Mouse (Mus musculus): ENCODE measurements around the gene Wdr89. TPM values are rescaled to one million over a fixed set of nuclear protein-coding genes. Genes with fewer than 3 reads are reported as not detected.
"Not testable (repeated sequence)": the region's sequence is repeated elsewhere in the genome, so short reads cannot be mapped to it uniquely, and the experiment has no call there.

Gene Wdr89
- polyA plus RNA-seq (2014; fragmentation: Nextera tagmentation; extraction: Ambion mirVana): 14.7 and 15.9 TPM in 2 replicates

GRCm38 (mm10) chr12:75669258-75670106 is at the start of gene Wdr89:
Gene Wdr89 (minus strand): TSS chr12:75669537.
- ATAC-seq (replicated peaks; ENCODE audit: low FRiP score, low TSS enrichment, low read depth) (peak; percentile 99), DNase-seq (ENCODE audit: low spot score) (peak; percentile 92)
- Histone ChIP-seq H3K4me2 (ENCODE audit: low read length) (peak within 1 kb of the TSS; percentile 78), H3K27me3 (replicated peaks; ENCODE audit: control insufficient read depth, insufficient read depth, low read length) (no peaks in the 10 kb centered on the region), H3K9ac (ENCODE audit: low read length) (peak within 1 kb of the TSS; percentile 66), H3K9me3 (ENCODE audit: control insufficient read depth, low read length) (no peaks in the 10 kb centered on the region), H3K4me3 (ENCODE audit: low read depth, low read length) (peak within 1 kb of the TSS; percentile 75), H3K27ac (ENCODE audit: low read depth) (peak within 1 kb of the TSS; percentile 88), H3K36me3 (ENCODE audit: control insufficient read depth, insufficient read depth, low read length) (no peaks in the 10 kb centered on the region), H3K4me1 (replicated peaks; ENCODE audit: control insufficient read depth, insufficient read depth, low read length) (peaks cover 11% of the 10 kb centered on the region; the same call in 1 of the 2 replicates)
- under 1% methylated on average over 55 of the region's 55 CpGs for WGBS

GRCm38 (mm10) chr12:75713596-75713995 is 44.3 kb upstream of the Wdr89 start:
- Histone ChIP-seq H3K9ac (ENCODE audit: low read length) (no peak overlapping the region), H3K36me3 (ENCODE audit: control insufficient read depth, insufficient read depth, low read length) (peaks cover 6% of the 10 kb centered on the region; the same call in 1 of the 2 replicates), H3K27me3 (replicated peaks; ENCODE audit: control insufficient read depth, insufficient read depth, low read length) (no peaks in the 10 kb centered on the region), H3K27ac (ENCODE audit: low read depth) (no peak overlapping the region), H3K4me1 (replicated peaks; ENCODE audit: control insufficient read depth, insufficient read depth, low read length) (no peaks in the 10 kb centered on the region), H3K4me3 (ENCODE audit: low read depth, low read length) (no peak overlapping the region), H3K4me2 (ENCODE audit: low read length) (no peak overlapping the region), H3K9me3 (ENCODE audit: control insufficient read depth, low read length) (no peaks in the 10 kb centered on the region)
- WGBS: 66% methylated on average over 9 of the region's 9 CpGs
- no peak for DNase-seq (ENCODE audit: low spot score)
- no peak for ATAC-seq (replicated peaks; ENCODE audit: low FRiP score, low TSS enrichment, low read depth)

- not testable (repeated sequence) for H3K27ac ChIP-seq (ENCODE audit: low read depth); ATAC-seq (replicated peaks; ENCODE audit: low FRiP score, low TSS enrichment, low read depth); H3K4me2 ChIP-seq (ENCODE audit: low read length); H3K4me1 ChIP-seq (replicated peaks; ENCODE audit: control insufficient read depth, insufficient read depth, low read length); DNase-seq (ENCODE audit: low spot score); H3K9ac ChIP-seq (ENCODE audit: low read length); H3K9me3 ChIP-seq (ENCODE audit: control insufficient read depth, low read length); H3K27me3 ChIP-seq (replicated peaks; ENCODE audit: control insufficient read depth, insufficient read depth, low read length); H3K36me3 ChIP-seq (ENCODE audit: control insufficient read depth, insufficient read depth, low read length); H3K4me3 ChIP-seq (ENCODE audit: low read depth, low read length)
- WGBS: 88% methylated on average over 7 of the region's 7 CpGs
Observed at GRCm38 (mm10) chr12:75712905-75713304, 43.6 kb upstream of the Wdr89 start.

DNA sequence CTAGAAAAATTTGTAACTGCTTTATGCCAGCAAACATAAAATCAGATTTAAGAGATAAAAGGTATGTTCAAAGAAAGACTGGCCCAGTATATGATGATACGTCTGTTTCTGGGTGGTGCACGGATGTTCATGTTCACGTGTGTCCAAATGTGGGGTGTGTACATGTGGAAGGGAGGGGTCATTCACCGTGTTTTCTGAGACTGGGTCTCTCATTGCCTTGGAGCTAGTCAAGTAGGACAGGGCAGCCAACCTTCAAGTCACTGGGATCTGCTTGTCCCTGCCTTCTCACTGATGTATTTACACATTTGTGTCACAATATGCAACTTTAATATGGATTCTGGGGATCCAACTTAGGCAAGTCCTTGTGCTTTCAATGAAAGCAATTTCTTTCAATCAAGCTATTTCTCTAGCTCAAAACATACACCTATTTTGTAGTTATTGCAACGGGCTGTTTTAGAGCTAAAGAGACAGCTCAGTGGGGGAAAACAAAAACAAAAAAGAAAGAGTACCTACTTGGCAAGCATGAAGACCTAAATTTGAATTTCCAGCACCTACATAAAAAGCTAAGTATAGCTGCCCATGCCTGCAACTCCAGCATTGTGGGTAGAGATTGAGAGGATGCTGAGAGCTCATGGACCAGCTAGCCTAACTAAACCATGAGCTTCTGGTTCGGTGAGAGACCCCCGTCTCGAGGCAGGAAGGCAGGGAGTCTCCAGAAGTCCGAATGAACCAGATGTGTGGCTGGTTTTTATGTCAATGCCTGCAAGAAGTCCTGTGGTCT is 41.4 kb upstream of the Wdr89 start:
- H3K4me3 ChIP-seq (ENCODE audit: low read depth, low read length): no peak overlapping the region
- WGBS: 85% methylated on average over 9 of the region's 9 CpGs
- no peak overlapping the region for H3K9ac ChIP-seq (ENCODE audit: low read length)
- ATAC-seq (replicated peaks; ENCODE audit: low FRiP score, low TSS enrichment, low read depth) (no peak), DNase-seq (ENCODE audit: low spot score) (no peak)
- no peaks in the 10 kb centered on the region for H3K27me3 ChIP-seq (replicated peaks; ENCODE audit: control insufficient read depth, insufficient read depth, low read length)
- H3K4me1 ChIP-seq (replicated peaks; ENCODE audit: control insufficient read depth, insufficient read depth, low read length): no peaks in the 10 kb centered on the region
- H3K9me3 ChIP-seq (ENCODE audit: control insufficient read depth, low read length): no peaks in the 10 kb centered on the region
- H3K4me2 ChIP-seq (ENCODE audit: low read length): no peak overlapping the region
- no peak overlapping the region for H3K27ac ChIP-seq (ENCODE audit: low read depth)
- H3K36me3 ChIP-seq (ENCODE audit: control insufficient read depth, insufficient read depth, low read length): peaks cover 1% of the 10 kb centered on the region; the same call in 1 of the 2 replicates

GRCm38 (mm10) chr12:75709506-75709905 is 40.2 kb upstream of the Wdr89 start:
- H3K4me2 ChIP-seq (ENCODE audit: low read length): no peak overlapping the region
- no peak overlapping the region for H3K4me3 ChIP-seq (ENCODE audit: low read depth, low read length)
- H3K36me3 ChIP-seq (ENCODE audit: control insufficient read depth, insufficient read depth, low read length): no peaks in the 10 kb centered on the region
- H3K4me1 ChIP-seq (replicated peaks; ENCODE audit: control insufficient read depth, insufficient read depth, low read length): no peaks in the 10 kb centered on the region
- H3K27ac ChIP-seq (ENCODE audit: low read depth): no peak overlapping the region
- WGBS: 90% methylated on average over 2 of the region's 2 CpGs
- ATAC-seq (replicated peaks; ENCODE audit: low FRiP score, low TSS enrichment, low read depth) (no peak), DNase-seq (ENCODE audit: low spot score) (no peak)
- no peaks in the 10 kb centered on the region for H3K27me3 ChIP-seq (replicated peaks; ENCODE audit: control insufficient read depth, insufficient read depth, low read length)
- H3K9ac ChIP-seq (ENCODE audit: low read length): no peak overlapping the region
- no peaks in the 10 kb centered on the region for H3K9me3 ChIP-seq (ENCODE audit: control insufficient read depth, low read length)

DNA sequence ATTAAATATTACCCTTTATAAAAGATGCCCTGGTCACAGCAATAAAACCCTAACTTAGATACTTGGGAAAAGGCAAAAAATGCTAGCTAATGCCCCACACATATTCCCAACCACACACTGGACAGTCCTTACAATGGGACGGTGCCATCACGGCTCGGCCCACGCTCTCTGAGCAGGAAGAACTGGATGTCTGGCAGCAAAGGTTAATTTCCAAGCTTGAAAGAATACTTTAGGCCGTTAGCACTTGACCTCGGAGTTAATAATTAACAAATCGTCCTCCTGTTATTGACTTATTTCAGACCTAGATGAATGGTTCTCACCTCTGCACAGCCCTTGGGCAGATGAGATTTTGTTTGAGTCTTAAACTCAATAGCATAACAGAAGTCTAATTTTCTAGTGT is 37.3 kb upstream of the Wdr89 start:
- Histone ChIP-seq H3K36me3 (ENCODE audit: control insufficient read depth, insufficient read depth, low read length) (no peaks in the 10 kb centered on the region), H3K9ac (ENCODE audit: low read length) (no peak overlapping the region), H3K27me3 (replicated peaks; ENCODE audit: control insufficient read depth, insufficient read depth, low read length) (no peaks in the 10 kb centered on the region), H3K4me2 (ENCODE audit: low read length) (no peak overlapping the region), H3K4me3 (ENCODE audit: low read depth, low read length) (no peak overlapping the region), H3K4me1 (replicated peaks; ENCODE audit: control insufficient read depth, insufficient read depth, low read length) (peaks cover 4% of the 10 kb centered on the region; the same call in 1 of the 2 replicates), H3K27ac (ENCODE audit: low read depth) (no peak overlapping the region), H3K9me3 (ENCODE audit: control insufficient read depth, low read length) (no peaks in the 10 kb centered on the region)
- ATAC-seq (replicated peaks; ENCODE audit: low FRiP score, low TSS enrichment, low read depth) (no peak), DNase-seq (ENCODE audit: low spot score) (no peak)
- WGBS: 59% methylated on average over 7 of the region's 7 CpGs

DNA sequence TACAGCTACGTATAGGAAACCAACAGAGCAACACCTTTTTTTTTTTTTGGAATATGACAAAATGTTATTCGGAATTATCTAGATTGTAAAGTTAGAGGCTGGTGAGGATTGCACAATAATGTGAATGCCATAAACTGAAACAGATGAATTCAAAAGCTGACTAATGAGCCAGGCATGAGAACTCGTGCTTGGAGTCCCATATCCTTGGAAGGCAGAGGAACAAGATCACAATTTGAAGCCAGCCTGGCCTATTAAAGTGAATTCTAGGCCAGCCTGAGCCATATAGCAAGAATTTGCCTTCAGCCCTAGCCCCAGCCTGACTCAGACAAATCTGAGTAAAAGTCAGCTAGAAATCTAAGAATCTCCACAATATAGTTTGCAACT is 33.4 kb upstream of the Wdr89 start:
- Histone ChIP-seq H3K4me1 (replicated peaks; ENCODE audit: control insufficient read depth, insufficient read depth, low read length) (peaks cover 12% of the 10 kb centered on the region), H3K4me3 (ENCODE audit: low read depth, low read length) (no peak overlapping the region), H3K36me3 (ENCODE audit: control insufficient read depth, insufficient read depth, low read length) (no peaks in the 10 kb centered on the region), H3K4me2 (ENCODE audit: low read length) (no peak overlapping the region), H3K27me3 (replicated peaks; ENCODE audit: control insufficient read depth, insufficient read depth, low read length) (no peaks in the 10 kb centered on the region), H3K9me3 (ENCODE audit: control insufficient read depth, low read length) (0 out of 2 replicates have a peak, but pooled peaks cover 5% of the 10 kb centered on the region), H3K27ac (ENCODE audit: low read depth) (no peak overlapping the region), H3K9ac (ENCODE audit: low read length) (no peak overlapping the region)
- ATAC-seq (replicated peaks; ENCODE audit: low FRiP score, low TSS enrichment, low read depth): no peak
- 83% methylated on average over 3 of the region's 3 CpGs for WGBS
- DNase-seq (ENCODE audit: low spot score): no peak

DNA sequence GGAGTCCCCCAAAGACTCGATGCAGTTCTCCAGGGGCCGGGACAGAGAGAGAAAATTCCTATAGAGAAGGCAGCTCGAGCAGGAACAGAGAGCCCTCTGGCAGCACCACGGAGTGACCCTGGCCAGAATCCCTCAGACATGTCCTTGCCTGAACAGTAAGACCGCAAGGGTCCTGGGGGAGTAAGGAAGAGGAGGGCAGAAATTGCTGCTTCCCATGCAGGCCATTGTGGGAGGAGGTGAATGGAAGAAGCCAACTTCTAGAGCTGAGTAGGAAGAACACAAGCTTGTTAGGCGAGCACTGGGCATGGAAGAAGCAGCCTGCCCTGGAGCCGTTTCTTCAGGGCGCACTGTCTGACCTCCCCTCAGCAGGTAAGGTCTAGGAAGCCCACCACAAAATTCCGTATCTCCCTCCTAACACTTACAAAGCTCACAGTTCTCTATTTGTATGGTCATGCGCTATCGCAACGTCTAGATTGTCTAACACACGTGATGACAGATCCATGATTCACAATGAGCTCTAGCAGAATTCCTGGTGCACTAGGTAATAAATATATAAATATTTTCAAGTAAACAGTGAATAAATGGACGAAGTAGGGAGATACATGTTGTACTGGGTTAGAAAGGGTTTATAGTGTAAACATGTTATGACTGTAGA is 32.9 kb upstream of the Wdr89 start:
- Histone ChIP-seq H3K9ac (ENCODE audit: low read length) (0 out of 2 replicates have a peak overlapping the region, but pooled peaks have one; percentile 22), H3K36me3 (ENCODE audit: control insufficient read depth, insufficient read depth, low read length) (no peaks in the 10 kb centered on the region), H3K4me3 (ENCODE audit: low read depth, low read length) (no peak overlapping the region), H3K4me1 (replicated peaks; ENCODE audit: control insufficient read depth, insufficient read depth, low read length) (peaks cover 12% of the 10 kb centered on the region), H3K4me2 (ENCODE audit: low read length) (peak overlapping the region; percentile 48), H3K27me3 (replicated peaks; ENCODE audit: control insufficient read depth, insufficient read depth, low read length) (no peaks in the 10 kb centered on the region), H3K9me3 (ENCODE audit: control insufficient read depth, low read length) (0 out of 2 replicates have a peak, but pooled peaks cover 5% of the 10 kb centered on the region), H3K27ac (ENCODE audit: low read depth) (0 out of 2 replicates have a peak overlapping the region, but pooled peaks have one; percentile 47)
- 68% methylated on average over 14 of the region's 14 CpGs for whole genome bisulfite sequencing
- ATAC-seq (replicated peaks; ENCODE audit: low FRiP score, low TSS enrichment, low read depth) (no peak), DNase-seq (ENCODE audit: low spot score) (no peak)

Data from intestine, embryonic 14.5 days (tissue).